Mouse (Mus musculus) lung, adult 18-20 months (tissue): ENCODE results near the gene Prkd2.

Source experiments
- DNase-seq, 2 experiments: peaks; one replicate each; pipeline ENCODE4 v3.0.0; 2022; ENCODE audit warnings: mixed read lengths in 2 of 2

Gene Prkd2

GRCm38 (mm10) chr7:16919395-16920149 lies 76.9 kb downstream of the Prkd2 start:
- DNase-seq = no peak
